Mouse (Mus musculus) heart, postnatal 0 days (tissue): ENCODE measurements around the gene Plxna1. TPM values are rescaled to one million over a fixed set of nuclear protein-coding genes. Genes with fewer than 3 reads are reported as not detected.

Source experiments
- ATAC-seq: fragments of 200-750 bp; cut with Nextera tagmentation; 2 replicates; pipeline ENCODE4 v1.8.0; 2017; ENCODE audit warnings: low read depth, moderate number of reproducible peaks, moderate library complexity; ENCODE audit not compliant: insufficient read depth
- DNase-seq: peaks from one replicate; pipeline ENCODE4 v3.0.0-alpha.2; 2016; ENCODE audit warnings: low spot score
- H3K27ac ChIP-seq: fragments of 300-500 bp; sonication (generic); 2 replicates; pipeline ENCODE4 v1.5.1; 2014; ENCODE audit warnings: low read depth, mild to moderate bottlenecking
- H3K27me3 ChIP-seq: fragments of 300-500 bp; sonication (generic); 2 replicates; pipeline ENCODE4 v1.6.1; 2014; ENCODE audit warnings: low read length, mixed read lengths; ENCODE audit not compliant: control insufficient read depth, insufficient read depth
- H3K36me3 ChIP-seq: fragments of 300-500 bp; sonication (generic); replicated peaks from 2 replicates; pipeline ENCODE4 v1.6.1; 2014; ENCODE audit warnings: low read length, mixed read lengths; ENCODE audit not compliant: control insufficient read depth, insufficient read depth
- H3K4me1 ChIP-seq: fragments of 300-500 bp; sonication (generic); 2 replicates; pipeline ENCODE4 v1.6.1; 2014; ENCODE audit warnings: antibody characterized with exemption; ENCODE audit not compliant: control insufficient read depth, insufficient read depth
- H3K4me2 ChIP-seq: fragments of 300-500 bp; sonication (generic); 2 replicates; pipeline ENCODE4 v1.6.1; 2014; ENCODE audit warnings: low read depth, mild to moderate bottlenecking, low read length, moderate library complexity
- H3K4me3 ChIP-seq: fragments of 300-500 bp; sonication (generic); 2 replicates; pipeline ENCODE4 v1.5.1; 2014; ENCODE audit warnings: low read depth, low read length
- H3K9ac ChIP-seq: fragments of 300-500 bp; sonication (generic); replicated peaks from 2 replicates; pipeline ENCODE4 v1.6.1; 2014; ENCODE audit warnings: low read depth, low read length, mixed read lengths
- H3K9me3 ChIP-seq: fragments of 300-500 bp; sonication (generic); replicated peaks from 2 replicates; pipeline ENCODE4 v1.6.1; 2016; ENCODE audit warnings: low read length; ENCODE audit not compliant: control insufficient read depth
- CTCF ChIP-seq: IDR thresholded peaks from 2 replicates; pipeline ENCODE4 v1.5.1; 2016; ENCODE audit warnings: antibody characterized with exemption, control low read depth, low read depth
- EP300 ChIP-seq: IDR thresholded peaks from 2 replicates; pipeline ENCODE4 v1.6.1; 2016; ENCODE audit warnings: antibody characterized with exemption, low read depth
- WGBS: fragments of 180-500 bp; shearing (Covaris S2); extraction: QIAGEN DNeasy Blood & Tissue Kit; methylation state at CpG from one replicate; pipeline ENCODE4 v1.1.7; 2014; 5-methylcytosine and 5-hydroxymethylcytosine counted together
- polyA plus RNA-seq: library from polyadenylated mRNA; unstranded; fragments of >200 nt; fragmentation: Nextera tagmentation; extraction: Ambion mirVana; gene quantifications from 2 replicates; pipeline ENCODE4 v1.2.1, GENCODE M21; 2015
- total RNA-seq: library from RNA; depleted of rRNA; stranded (reverse); fragments of >200 nt; gene quantifications from 2 replicates; pipeline ENCODE4 v1.2.3, GENCODE M21; 2014; ENCODE audit warnings: low replicate concordance

Plxna1 gene
- total and polyA plus RNA-seq, 2 experiments from 2014 or later, result 8.1 to 30.4 TPM

DNA sequence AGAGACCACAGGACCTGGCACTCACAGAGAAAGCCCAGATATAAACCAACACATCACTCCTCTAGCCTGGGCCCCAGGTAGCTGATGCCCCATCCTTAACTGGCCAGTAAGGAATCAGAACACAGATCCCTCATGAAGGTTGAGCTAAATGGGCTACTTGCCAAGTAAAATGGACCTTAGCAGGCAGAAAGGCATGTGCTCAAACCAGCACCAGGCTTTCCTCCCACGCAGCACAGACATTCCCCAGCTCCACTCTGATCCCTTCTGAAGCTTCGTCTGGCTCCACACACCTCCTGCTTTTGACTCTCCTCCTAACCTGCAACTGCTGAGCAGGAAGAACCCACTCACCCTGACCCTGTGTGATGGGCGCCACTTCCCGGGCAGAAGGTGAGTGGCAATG lies 20.4 kb downstream of the Plxna1 start:
- DNase-seq (no peak), ATAC-seq (no peak)
- Histone ChIP-seq H3K27ac (no peak overlapping the region), H3K9me3 (no peaks in the 10 kb centered on the region), H3K9ac (no peak overlapping the region), H3K4me2 (no peak overlapping the region), H3K4me3 (no peak overlapping the region), H3K27me3 (no peaks in the 10 kb centered on the region), H3K36me3 (peaks cover 61% of the 10 kb centered on the region), H3K4me1 (peaks cover 51% of the 10 kb centered on the region)
- WGBS, result 75% methylated on average over 4 of the region's 4 CpGs
- TF ChIP-seq CTCF (no peak), EP300 (no peak)

DNA sequence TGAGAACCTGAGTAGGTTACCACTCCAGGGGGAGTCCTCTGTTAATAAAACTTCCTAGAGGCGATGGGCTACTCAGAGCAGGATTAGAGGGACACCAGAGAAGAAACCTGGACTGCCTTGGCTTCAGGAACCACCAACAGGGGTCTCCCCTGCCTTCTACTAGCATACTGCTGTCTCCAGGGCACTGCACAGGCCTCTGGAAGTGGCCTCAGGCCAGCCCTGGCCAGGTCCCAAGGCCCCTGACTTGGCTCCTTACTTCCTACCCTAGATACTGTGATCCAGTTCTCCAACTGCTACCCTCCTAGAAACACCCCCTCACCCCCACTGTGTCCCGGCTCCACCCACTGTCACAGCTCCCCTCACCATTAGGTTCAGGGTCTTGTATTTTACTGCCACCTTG lies 23.0 kb downstream of the Plxna1 start:
- H3K9me3 ChIP-seq, result no peaks in the 10 kb centered on the region
- peaks cover 77% of the 10 kb centered on the region for H3K36me3 ChIP-seq
- peaks cover 34% of the 10 kb centered on the region for H3K4me1 ChIP-seq
- peak; percentile 87 for ATAC-seq
- 69% methylated on average over 2 of the region's 2 CpGs for WGBS
- TF ChIP-seq CTCF (peak; percentile 55), EP300 (peak; percentile 51; the same call in 1 of the 2 replicates)
- H3K27me3 ChIP-seq, result no peaks in the 10 kb centered on the region
- no peak overlapping the region; the same call in 1 of the 2 replicates for H3K9ac ChIP-seq
- H3K4me3 ChIP-seq, result no peak overlapping the region
- peak overlapping the region; percentile 69 for H3K27ac ChIP-seq
- peak; percentile 74 for DNase-seq
- no peak overlapping the region for H3K4me2 ChIP-seq

DNA sequence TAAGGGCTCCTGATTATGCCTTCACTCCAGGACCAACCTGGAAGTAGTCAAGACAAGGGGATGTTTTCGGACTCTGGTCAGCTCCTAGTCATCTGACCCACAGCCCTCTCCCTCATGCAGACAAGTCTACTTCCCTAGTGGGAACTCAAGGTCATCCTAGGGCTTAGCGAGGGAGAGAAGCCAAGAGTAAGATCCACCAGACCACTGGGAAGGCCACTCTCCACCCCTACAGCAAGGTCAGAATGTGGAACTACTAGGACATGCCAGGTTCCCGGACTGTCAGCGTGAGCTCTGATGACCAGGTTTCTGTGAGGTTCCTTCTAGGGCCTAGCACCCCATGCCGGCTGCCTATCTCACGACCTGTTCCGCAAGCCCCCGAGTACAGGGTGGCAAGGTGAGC lies 23.7 kb downstream of the Plxna1 start:
- peak; percentile 28 for DNase-seq
- H3K27ac ChIP-seq, result peak overlapping the region; percentile 69
- peaks cover 30% of the 10 kb centered on the region for H3K4me1 ChIP-seq
- no peaks in the 10 kb centered on the region for H3K27me3 ChIP-seq
- WGBS, result 74% methylated on average over 8 of the region's 8 CpGs
- peaks cover 83% of the 10 kb centered on the region for H3K36me3 ChIP-seq
- H3K4me2 ChIP-seq, result no peak overlapping the region
- H3K9ac ChIP-seq, result 0 out of 2 replicates have a peak overlapping the region, but pooled peaks have one; percentile 10
- no peaks in the 10 kb centered on the region for H3K9me3 ChIP-seq
- H3K4me3 ChIP-seq, result no peak overlapping the region
- no peak for TF ChIP-seq CTCF
- TF ChIP-seq EP300, result no peak
- peak; percentile 34 for ATAC-seq

DNA sequence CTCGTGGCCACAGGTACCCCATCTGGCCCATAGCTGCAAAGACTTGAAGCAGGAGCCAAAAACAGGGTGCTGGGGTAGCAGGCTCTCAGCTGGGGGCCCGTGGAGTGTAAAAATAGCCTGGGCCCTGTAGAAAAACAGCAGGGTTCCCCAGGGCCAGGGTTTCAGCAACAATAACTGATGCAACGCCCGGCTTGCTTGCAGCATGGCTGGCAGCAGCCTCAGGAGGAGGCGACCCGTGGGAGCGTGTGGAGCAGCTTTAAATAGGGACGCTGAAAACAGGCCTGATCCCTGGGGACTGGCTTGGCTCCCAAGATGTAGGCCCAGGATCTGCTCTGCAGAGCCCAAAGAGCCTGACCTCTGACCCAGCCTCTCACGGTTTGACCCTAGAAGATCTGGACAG lies 24.8 kb downstream of the Plxna1 start:
- no peak overlapping the region for H3K4me3 ChIP-seq
- H3K36me3 ChIP-seq, result peaks cover 89% of the 10 kb centered on the region
- DNase-seq, result no peak
- peaks cover 30% of the 10 kb centered on the region for H3K4me1 ChIP-seq
- ATAC-seq, result no peak
- no peak overlapping the region for H3K4me2 ChIP-seq
- H3K9me3 ChIP-seq, result no peaks in the 10 kb centered on the region
- no peak for TF ChIP-seq CTCF
- TF ChIP-seq EP300, result no peak
- no peak overlapping the region for H3K9ac ChIP-seq
- WGBS, result 74% methylated on average over 9 of the region's 9 CpGs
- no peak overlapping the region for H3K27ac ChIP-seq
- H3K27me3 ChIP-seq, result no peaks in the 10 kb centered on the region

DNA sequence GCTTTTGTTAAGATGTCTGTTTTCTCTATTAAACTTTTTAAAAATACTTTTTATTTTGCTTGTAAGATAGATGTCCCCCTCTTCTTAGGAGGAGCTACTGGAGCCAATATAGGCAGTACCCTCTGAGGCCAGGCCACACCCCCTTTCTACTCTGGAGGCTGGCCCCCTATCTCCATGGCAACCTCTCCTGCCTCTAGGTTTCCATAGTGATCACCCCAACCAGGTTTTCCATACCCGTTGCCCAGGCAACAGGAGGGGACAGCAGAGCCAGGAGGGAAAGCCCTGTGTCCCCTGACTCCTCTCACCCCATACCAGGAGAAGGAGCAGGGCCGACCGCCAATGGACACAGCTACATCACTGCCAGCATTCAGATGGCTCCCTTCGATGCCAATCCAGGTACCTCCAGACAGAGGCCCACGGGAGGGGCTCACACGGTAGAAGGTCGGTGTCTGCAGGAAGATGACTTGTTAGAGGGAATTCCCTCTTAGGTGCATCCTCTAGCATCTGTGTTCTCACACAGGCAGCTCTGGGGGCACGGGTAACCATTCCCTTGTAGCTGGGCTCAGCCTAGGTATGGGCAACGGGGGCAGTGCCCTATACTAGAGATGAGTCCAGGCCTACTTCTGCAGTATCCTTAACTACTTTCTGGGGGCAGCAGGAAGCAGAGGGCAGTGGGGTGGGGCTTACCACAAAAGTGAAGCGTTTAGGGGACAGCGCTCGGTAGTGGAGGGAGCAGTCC lies 28.3 kb downstream of the Plxna1 start:
- Histone ChIP-seq H3K4me2 (no peak overlapping the region), H3K27ac (no peak overlapping the region), H3K4me3 (no peak overlapping the region), H3K27me3 (no peaks in the 10 kb centered on the region), H3K9me3 (no peaks in the 10 kb centered on the region), H3K4me1 (peaks cover 15% of the 10 kb centered on the region), H3K9ac (no peak overlapping the region), H3K36me3 (peaks cover 91% of the 10 kb centered on the region)
- ATAC-seq (no peak), DNase-seq (no peak)
- 91% methylated on average over 12 of the region's 12 CpGs for WGBS
- no peak for TF ChIP-seq EP300
- no peak for TF ChIP-seq CTCF

DNA sequence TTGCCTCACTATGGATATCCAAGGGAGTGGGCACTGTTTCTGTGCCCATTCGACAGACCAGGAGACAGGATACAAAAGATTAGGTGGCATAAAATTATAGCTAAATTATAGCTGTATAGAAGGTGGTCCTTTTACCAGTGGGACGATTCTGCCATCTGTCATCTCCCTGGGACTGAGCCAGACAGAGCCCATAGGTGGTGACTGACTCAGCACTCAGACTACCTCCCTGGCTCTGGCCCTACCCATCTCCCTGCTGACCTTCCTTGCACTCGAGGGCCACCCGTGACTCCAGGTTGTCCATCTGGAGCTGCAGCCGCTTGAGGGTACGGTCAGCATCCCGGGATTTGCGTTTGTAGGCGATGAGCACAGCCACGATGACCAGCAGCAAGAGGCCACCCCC lies 31.5 kb downstream of the Plxna1 start:
- 87% methylated on average over 10 of the region's 10 CpGs for WGBS
- no peaks in the 10 kb centered on the region for H3K9me3 ChIP-seq
- H3K27me3 ChIP-seq, result no peaks in the 10 kb centered on the region
- H3K9ac ChIP-seq, result no peak overlapping the region
- H3K27ac ChIP-seq, result no peak overlapping the region
- no peak for ATAC-seq
- H3K4me1 ChIP-seq, result no peaks in the 10 kb centered on the region
- H3K4me3 ChIP-seq, result no peak overlapping the region
- no peak for DNase-seq
- no peak overlapping the region for H3K4me2 ChIP-seq
- no peak for TF ChIP-seq CTCF
- H3K36me3 ChIP-seq, result peaks cover 85% of the 10 kb centered on the region
